Mouse (Mus musculus) ZHBTc4 (cell line): ENCODE data around the gene Actr8.
A peak's percentile ranks its signal among the peaks of the same experiment; 100 is the strongest.

Experiments
- DNase-seq: peaks from one replicate; pipeline ENCODE4 v3.0.0-alpha.2; 2011; ENCODE audit warnings: low read depth, low spot score

The Actr8 gene

DNA sequence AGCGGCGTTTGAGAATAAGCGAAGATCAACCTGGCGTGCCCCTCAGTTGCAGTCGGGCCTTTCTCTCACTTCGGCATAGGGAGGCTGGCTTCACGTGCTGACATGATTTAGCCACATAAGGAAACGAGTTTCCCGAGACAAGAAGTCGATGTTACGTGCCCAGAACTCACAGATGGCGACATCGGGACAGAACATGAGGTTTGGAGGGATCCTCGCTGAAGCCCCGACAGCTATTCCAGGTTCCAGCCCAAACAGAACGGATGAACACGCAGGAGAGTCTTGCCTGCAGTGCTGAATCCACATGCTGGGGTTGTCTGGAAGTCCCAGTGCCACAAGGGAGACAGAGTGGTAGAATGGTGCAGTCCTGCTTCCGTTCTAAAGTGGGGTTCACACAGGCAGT, 60.3 kb downstream of the Actr8 start:
- DNase-seq, result no peak

- no peak for DNase-seq
Observed at GRCm38 (mm10) chr14:30039413-30039812, 61.3 kb downstream of the Actr8 start.

DNA sequence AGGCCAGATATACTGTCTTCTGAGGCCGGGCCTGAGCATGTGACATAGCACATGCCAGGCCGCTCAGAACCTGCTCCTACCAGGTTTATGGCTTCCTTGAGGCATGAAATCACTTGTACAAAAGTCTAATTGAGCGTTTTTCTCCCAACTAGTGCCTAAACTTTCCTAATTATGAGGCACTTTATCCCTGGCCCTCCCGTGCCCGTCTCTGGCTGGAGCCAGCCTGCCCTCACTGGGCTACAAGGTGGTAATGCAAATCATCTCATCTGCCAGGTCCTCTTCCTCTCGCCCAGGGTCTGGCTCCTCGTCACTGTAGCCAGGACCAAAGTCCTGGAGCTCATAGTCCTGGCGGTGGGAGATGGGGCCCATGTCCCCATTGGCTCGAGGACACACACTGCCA, 63.7 kb downstream of the Actr8 start:
- DNase-seq, result no peak

DNA sequence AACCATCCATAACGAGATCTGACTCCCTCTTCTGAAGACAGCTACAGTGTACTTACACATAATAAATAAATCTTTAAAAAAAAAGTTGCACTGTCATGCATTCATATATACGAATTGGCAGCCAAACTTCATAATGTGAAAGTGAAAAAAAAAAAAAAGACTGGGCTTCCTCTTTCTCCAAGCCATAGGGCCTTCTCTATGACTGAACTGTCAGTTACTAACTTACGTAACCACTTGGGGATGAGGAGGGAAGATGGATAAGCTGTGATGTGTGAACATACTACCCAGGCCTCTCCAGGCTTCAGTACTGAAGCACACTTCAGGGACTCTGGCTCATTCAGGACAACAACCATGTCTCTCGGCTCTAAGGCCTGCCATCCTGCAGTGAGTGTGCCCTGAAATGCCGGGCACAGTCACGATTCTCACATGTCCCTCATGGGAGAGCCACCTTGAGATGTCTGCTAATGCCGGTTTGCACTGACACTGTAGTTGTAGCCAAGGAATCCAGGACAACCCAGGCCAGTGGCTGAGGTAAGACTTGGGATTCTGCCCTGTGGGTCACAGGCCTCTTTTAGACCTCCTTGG, 65.3 kb downstream of the Actr8 start:
- no peak for DNase-seq

- DNase-seq, result no peak
Observed at GRCm38 (mm10) chr14:30045239-30045638, 67.1 kb downstream of the Actr8 start.

DNA sequence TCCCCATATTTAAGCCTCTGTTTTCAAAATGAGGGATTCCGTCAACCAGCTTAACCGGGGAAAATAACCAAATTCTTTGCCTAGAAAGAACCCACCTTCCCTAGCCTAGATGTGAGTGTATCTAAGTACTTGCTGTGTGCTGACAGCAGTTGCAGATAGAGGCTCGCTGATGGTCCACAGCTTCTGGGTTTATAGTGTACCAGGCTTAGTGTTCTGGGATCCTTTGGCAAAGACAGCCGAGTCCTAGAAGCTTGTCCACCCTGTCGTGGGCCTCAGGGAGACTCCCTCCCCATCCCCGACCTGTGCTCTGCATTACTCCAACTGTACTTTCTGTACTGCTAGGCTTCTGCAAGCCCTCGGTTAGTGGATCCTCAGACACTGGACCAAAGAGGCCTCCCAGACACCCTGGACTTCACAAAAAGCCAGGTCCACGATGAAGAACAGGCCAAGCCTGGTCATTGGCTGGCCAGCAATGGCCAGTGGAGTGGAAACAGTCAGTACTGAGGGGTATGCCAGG, 67.6 kb downstream of the Actr8 start:
- no peak for DNase-seq

DNA sequence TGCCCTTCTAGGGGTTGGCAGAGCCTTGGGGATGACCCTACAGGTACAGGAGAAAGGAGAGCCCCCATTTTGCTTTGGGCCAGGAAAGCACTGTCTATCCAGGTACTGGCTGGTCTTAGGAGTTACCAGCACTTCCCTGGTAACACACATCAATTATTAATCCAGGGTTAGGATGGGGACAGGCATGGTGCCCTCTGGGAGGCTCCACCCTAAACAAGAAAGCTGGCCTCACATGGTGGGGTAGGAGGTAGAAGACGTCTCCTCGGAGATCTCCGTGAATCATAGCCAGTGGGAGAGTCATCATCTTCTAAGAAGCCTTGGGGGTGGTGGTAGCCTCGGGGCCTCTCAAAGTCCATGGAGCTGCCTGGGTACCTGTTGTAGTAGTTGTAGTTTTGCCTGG, 68.8 kb downstream of the Actr8 start:
- no peak for DNase-seq

- peak; percentile 40 for DNase-seq
Observed at GRCm38 (mm10) chr14:30048049-30048448, 69.9 kb downstream of the Actr8 start.

GRCm38 (mm10) chr14:30050280-30050679, 72.1 kb downstream of the Actr8 start:
- no peak for DNase-seq

DNA sequence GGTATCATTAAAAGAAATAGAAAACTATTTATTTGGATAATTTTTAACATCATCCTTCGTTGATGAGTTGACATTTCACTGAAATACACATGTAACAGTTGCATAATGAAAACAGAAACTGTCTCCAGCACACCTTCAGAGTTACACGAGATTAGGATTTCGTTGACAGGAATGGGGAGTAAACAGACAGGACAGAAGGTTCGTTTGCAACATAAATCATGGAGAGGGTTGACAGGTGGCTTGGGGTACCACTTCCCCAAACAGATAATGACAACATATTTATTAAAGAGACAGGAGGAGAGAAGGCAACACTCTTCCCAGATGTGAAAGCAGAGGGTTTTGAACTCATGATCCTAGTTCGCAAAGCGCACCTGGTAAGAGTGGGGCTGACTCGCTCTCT, 76.8 kb downstream of the Actr8 start:
- DNase-seq, result no peak
